In genomic region chr7:81319749-81320148, GRCm38 (mm10) we compare ENCODE assay signal across 18 mouse cellular contexts. TPM values are rescaled to one million over a fixed set of nuclear protein-coding genes. Genes with fewer than 3 reads are reported as not detected.
DNase-seq lines count a peak whose midpoint lies in the region; ATAC-seq and TF ChIP-seq lines count a peak whose summit lies in the region.
"Had no signal": no experiment of that assay in that cellular context is flagged by ENCODE, and none has a peak within 500 bp of the region (broad histone marks: within the 10 kb centered on the region; RNA-seq: fewer than 3 reads in every experiment).

No protein-coding gene starts in this region.

- H3K4me2 ChIP-seq in forebrain, embryonic 14.5 days (ENCODE audit: low read length), result no peak overlapping the region
- H3K4me2 ChIP-seq: embryonic facial prominence, embryonic 15.5 days; heart, embryonic 12.5 days had no signal

- no peak overlapping the region for H3K9ac ChIP-seq in forebrain, embryonic 14.5 days (ENCODE audit: low read length)
- H3K9ac ChIP-seq: embryonic facial prominence, embryonic 15.5 days; heart, embryonic 12.5 days; liver, postnatal 0 days had no signal

- 39% methylated on average over 6 of the region's 6 CpGs for WGBS in macrophage (ENCODE audit: missing documents)
- 92% methylated on average over 6 of the region's 6 CpGs for WGBS in forebrain, embryonic 14.5 days

- in situ Hi-C loops in Patski (cut with MboI; ENCODE audit: low pct_unique_long_range_greater_than_20kb), result loop anchor here (10.0 kb wide), 1 partner anchor 155 kb away; no protein-coding TSS in a partner anchor

- H3K4me1 ChIP-seq in forebrain, embryonic 14.5 days (ENCODE audit: control insufficient read depth, insufficient read depth, low read length), result no peaks in the 10 kb centered on the region
- H3K4me1 ChIP-seq: embryonic facial prominence, embryonic 15.5 days; heart, embryonic 12.5 days had no signal

- H3K9me3 ChIP-seq in forebrain, embryonic 14.5 days (replicated peaks; ENCODE audit: control insufficient read depth, low read length), result no peaks in the 10 kb centered on the region
- H3K9me3 ChIP-seq: embryonic facial prominence, embryonic 15.5 days; heart, embryonic 12.5 days had no signal

- POLR2A ChIA-PET in Patski (lab: Charles Lee), result interaction anchor here (0.5 to 1.4 kb wide), 3 partner anchors 14 to 153 kb away, joined by 3 to 5 read pairs (median 4); no protein-coding TSS in a partner anchor

- no peak for TF ChIP-seq CTCF in Patski (IDR thresholded peaks at IDR 0.05)

- peak overlapping the region; percentile 70 for H3K27ac ChIP-seq in macrophage
- no peak overlapping the region for H3K27ac ChIP-seq in forebrain, embryonic 14.5 days (ENCODE audit: low read depth, low read length)
- H3K27ac ChIP-seq: embryonic facial prominence, embryonic 15.5 days had no signal

- no peaks in the 10 kb centered on the region for H3K27me3 ChIP-seq in Patski
- H3K27me3 ChIP-seq in forebrain, embryonic 14.5 days (replicated peaks; ENCODE audit: control insufficient read depth, insufficient read depth, low read length), result no peaks in the 10 kb centered on the region
- H3K27me3 ChIP-seq: embryonic facial prominence, embryonic 15.5 days; heart, embryonic 12.5 days had no signal

- ATAC-seq in frontal cortex, adult (ENCODE audit: low TSS enrichment), result 0 out of 2 replicates have a peak, but pooled peaks have one; percentile 46
- peak; percentile 80 for ATAC-seq in Patski
- ATAC-seq in forebrain, embryonic 14.5 days, result no peak
- ATAC-seq: hindbrain, embryonic 16.5 days; liver, postnatal 0 days had no signal

- no peak for DNase-seq in frontal cortex, postnatal 25 days (ENCODE audit: low spot score in 2 of 2)
- DNase-seq in 3134 (ENCODE audit: extremely low read depth, insufficient read length, low spot score), result peak; percentile 85
- DNase-seq in Patski (ENCODE audit: low read depth, low spot score), result peak; percentile 79
- DNase-seq in urinary bladder, postnatal 25 days (ENCODE audit: low spot score), result no peak
- no peak for DNase-seq in forebrain, embryonic 14.5 days (ENCODE audit: low spot score)
- no peak for DNase-seq in heart, adult 8-10 months (ENCODE audit: low spot score)
- DNase-seq: adrenal gland, adult 8-10 months; cerebellum, adult 8-10 months; gastrocnemius, postnatal 25 days; kidney, adult 2 months; liver, postnatal 0 days; lung, postnatal 14 days; midbrain, embryonic 14.5 days had no signal

- H3K79me2 ChIP-seq in macrophage (ENCODE audit: inconsistent target), result no peaks in the 10 kb centered on the region

- H3K36me3 ChIP-seq in macrophage (ENCODE audit: inconsistent target), result peaks cover 40% of the 10 kb centered on the region; the same call in 1 of the 2 replicates
- no peaks in the 10 kb centered on the region for H3K36me3 ChIP-seq in forebrain, embryonic 14.5 days (ENCODE audit: control insufficient read depth, insufficient read depth, low read length)
- H3K36me3 ChIP-seq: embryonic facial prominence, embryonic 15.5 days; heart, embryonic 12.5 days had no signal

- CTCF ChIA-PET in Patski (lab: Charles Lee), result interaction anchor here (1.0 to 1.3 kb wide), 2 partner anchors 11 to 19 kb away, joined by 3 to 4 read pairs; no protein-coding TSS in a partner anchor

- no peak overlapping the region for H3K4me3 ChIP-seq in macrophage (ENCODE audit: inconsistent target)
- H3K4me3 ChIP-seq in forebrain, embryonic 14.5 days (ENCODE audit: low read depth, low read length), result no peak overlapping the region
- H3K4me3 ChIP-seq: embryonic facial prominence, embryonic 15.5 days; heart, embryonic 12.5 days had no signal

RNA-seq across cellular contexts. Expression of gene Rps17, which starts 25.3 kb away (rescaled TPM):
- polyA plus RNA-seq in Patski (2021), result 1,237 TPM
- 100 to 1,000 TPM in 3 of 26 experiments, 10 to 100 TPM in 23; 19.8 to 308 (median 65.5) TPM for total RNA-seq in macrophage (2018; cell fraction: chromatin; rRNA removed)
- 1,000 to 10,000 TPM in 11 of 26 experiments, 100 to 1,000 TPM in 15; 512 to 1,397 (median 826) TPM for total RNA-seq in macrophage (2018; cell fraction: cytosol; rRNA removed)
- 100 to 1,000 TPM in 18 of 26 experiments, 10 to 100 TPM in 8; 53.7 to 233 (median 109) TPM for total RNA-seq in macrophage (2018; cell fraction: nucleus; rRNA removed)
- polyA plus RNA-seq in macrophage (2018), result 1,376 to 1,956 TPM (median 1,699 TPM) in 3 replicates
- 769 and 900 TPM in 2 replicates for polyA plus RNA-seq in forebrain, embryonic 14.5 days (2014; fragmentation: Nextera tagmentation; extraction: Ambion mirVana)
- total RNA-seq in heart, adult 8-10 months (2022), result 1,000 to 10,000 TPM in 2 of 4 experiments, 100 to 1,000 TPM in 2; 953 to 1,046 (median 1,014) TPM

Comparison
In these comparisons a context has a peak if more than half of its experiments do, and no peak if none do; other contexts are left out.
1. DNase-seq: peak in 3134 (single experiment) and Patski (single experiment); none in frontal cortex, postnatal 25 days (0 of 2), urinary bladder, postnatal 25 days (single experiment), forebrain, embryonic 14.5 days (single experiment) and heart, adult 8-10 months (single experiment).